Mouse (Mus musculus): ENCODE measurements at regions not wholly inside any gene's neighbourhood (a gene's known extent, or its start where the extent isn't known, plus 50 kb on each side); places are given as distances from the start of the nearest gene placed in this dataset.

GRCm38 (mm10) chr5:73928691-73929090 lies 139.5 kb downstream of the Usp46 start:
- DNase-seq (ENCODE audit: low spot score): no peak

- DNase-seq (ENCODE audit: low spot score): no peak
Observed at GRCm38 (mm10) chr5:73930205-73930604, 138.0 kb downstream of the Usp46 start.

DNA sequence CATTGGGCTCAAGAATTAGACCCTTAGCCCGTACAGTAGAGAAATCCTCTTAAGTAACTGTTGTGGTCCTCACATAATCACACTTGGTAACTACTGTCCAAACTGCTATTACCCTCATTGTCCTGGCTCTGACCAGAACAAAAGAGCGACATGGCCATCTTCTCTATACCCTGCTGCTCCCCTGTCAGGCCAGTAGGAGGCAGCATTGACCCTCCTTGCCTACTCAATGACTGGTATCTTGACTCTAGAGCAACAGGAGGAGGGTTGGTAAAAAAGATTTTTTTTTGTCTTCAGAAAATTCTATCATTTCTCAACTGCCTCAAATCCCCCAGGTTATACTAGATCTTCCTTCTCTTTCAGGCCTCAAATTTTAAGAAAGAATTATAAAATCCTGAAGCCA lies 130.4 kb downstream of the Usp46 start:
- DNase-seq (ENCODE audit: low spot score): peak; percentile 69

GRCm38 (mm10) chr5:73938450-73938849 lies 129.8 kb downstream of the Usp46 start:
- DNase-seq (ENCODE audit: low spot score): peak; percentile 22

DNA sequence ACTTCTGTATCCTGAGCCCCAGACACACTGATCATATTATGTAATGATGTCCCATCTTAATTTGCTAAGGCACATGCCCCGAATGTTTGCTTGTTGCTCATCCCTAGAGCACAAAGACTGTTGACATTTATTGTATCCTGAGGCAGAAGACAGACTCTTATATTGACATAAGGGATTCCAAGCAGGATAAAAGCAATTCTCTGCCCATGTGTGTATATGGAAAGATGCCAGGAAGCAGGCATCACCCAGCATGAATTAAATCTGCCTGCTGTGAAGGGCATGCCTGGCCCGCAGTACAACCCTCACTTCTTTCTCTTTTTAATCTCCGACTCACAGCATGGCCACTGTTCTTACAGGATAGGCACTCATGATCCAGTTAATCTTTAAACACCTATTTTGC lies 125.3 kb downstream of the Usp46 start:
- no peak for DNase-seq (ENCODE audit: low spot score)

DNA sequence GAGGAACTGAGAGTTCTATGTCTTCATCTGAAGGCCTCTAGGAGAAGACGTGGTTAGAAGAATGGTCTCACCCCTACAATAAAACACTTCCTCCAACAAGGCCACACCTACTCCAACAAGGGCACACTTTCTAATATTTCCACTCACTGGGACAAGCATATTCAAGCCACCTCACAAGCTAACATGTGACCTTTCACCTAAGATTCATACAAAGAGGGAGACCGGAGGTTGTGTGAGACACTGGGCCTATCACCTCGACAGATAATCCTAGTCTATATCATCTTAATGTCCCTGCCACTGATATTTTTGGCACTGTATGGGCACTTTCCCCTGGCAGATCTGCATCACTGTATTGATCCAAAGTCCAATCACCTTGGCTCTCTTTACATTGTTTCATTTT lies 122.6 kb downstream of the Usp46 start:
- DNase-seq (ENCODE audit: low spot score): no peak

GRCm38 (mm10) chr5:73946164-73946563 lies 122.1 kb downstream of the Usp46 start:
- DNase-seq (ENCODE audit: low spot score): no peak

- DNase-seq (ENCODE audit: low spot score): no peak
Observed at GRCm38 (mm10) chr5:73948031-73948899, 120.0 kb downstream of the Usp46 start.
